Mouse (Mus musculus): Measurements from ENCODE around the gene Pomc. TPM values are rescaled to one million over a fixed set of nuclear protein-coding genes. Genes with fewer than 3 reads are reported as not detected.

The Pomc gene
- total RNA-seq, 2 experiments from 2014 or later: 4.2 TPM; not detected in 1

Other genes starting within 250 kb of the Pomc start
- gene Dnmt3a, start 148.9 kb upstream of the Pomc start, total RNA-seq (2015; ENCODE audit: low replicate concordance): 1.3 and 4.0 TPM in 2 replicates
- gene Dnmt3a, start 148.9 kb upstream of the Pomc start, total RNA-seq (2017; ENCODE audit: low replicate concordance): 0.83 and 3.7 TPM in 2 replicates
- not detected in 2 replicates for gene Efr3b, start 84.0 kb downstream of the Pomc start, total RNA-seq (2015; ENCODE audit: low replicate concordance)
- gene Efr3b, start 84.0 kb downstream of the Pomc start, total RNA-seq (2017; ENCODE audit: low replicate concordance): not detected in 2 replicates
- 1.4 TPM in 1 of 2 replicates, not detected in the other for gene Dnajc27, start 127.6 kb downstream of the Pomc start, total RNA-seq (2015; ENCODE audit: low replicate concordance)
- 0.08 and 1.8 TPM in 2 replicates for gene Dnajc27, start 127.6 kb downstream of the Pomc start, total RNA-seq (2017; ENCODE audit: low replicate concordance)
- gene Adcy3, start 178.2 kb downstream of the Pomc start, total RNA-seq (2015; ENCODE audit: low replicate concordance): 1.3 and 4.7 TPM in 2 replicates
- gene Adcy3, start 178.2 kb downstream of the Pomc start, total RNA-seq (2017; ENCODE audit: low replicate concordance): 1.7 and 7.4 TPM in 2 replicates